Mouse (Mus musculus) myocyte (in vitro differentiated cells): ENCODE results near the gene Gm20388. TPM values are rescaled to one million over a fixed set of nuclear protein-coding genes. Genes with fewer than 3 reads are reported as not detected.
A peak's percentile ranks its signal among the peaks of the same experiment; 100 is the strongest.

Source experiments
- H3K27me3 ChIP-seq: one replicate; pipeline ENCODE4 v1.6.1; 2011; ENCODE audit not compliant: control insufficient read depth, insufficient read depth, insufficient read length
- H3K36me3 ChIP-seq: one replicate; pipeline ENCODE4 v1.6.1; 2011; ENCODE audit not compliant: control insufficient read depth, insufficient read depth
- H3K4me2 ChIP-seq: one replicate; pipeline ENCODE4 v1.6.1; 2011; ENCODE audit warnings: low read depth, control low read depth
- H3K4me3 ChIP-seq: one replicate; pipeline ENCODE4 v1.5.1; 2011; ENCODE audit warnings: mild to moderate bottlenecking, control low read depth, moderate library complexity
- H3K79me2 ChIP-seq: one replicate; pipeline ENCODE4 v1.6.1; 2011; ENCODE audit not compliant: control insufficient read depth, insufficient read depth
- H3ac ChIP-seq: one replicate; pipeline ENCODE4 v1.6.1; 2011; ENCODE audit not compliant: control insufficient read depth, insufficient read length
- CEBPB ChIP-seq: IDR thresholded peaks from 2 replicates; pipeline ENCODE4 v1.6.1; 2011; ENCODE audit warnings: mild to moderate bottlenecking, moderate library complexity; ENCODE audit not compliant: poor library complexity, insufficient read depth, severe bottlenecking
- E2F4 ChIP-seq: IDR thresholded peaks from one replicate; pipeline ENCODE4 v1.6.1; 2011; ENCODE audit warnings: mild to moderate bottlenecking, control low read depth, moderate library complexity; ENCODE audit not compliant: insufficient read depth
- MAX ChIP-seq: IDR thresholded peaks from one replicate; pipeline ENCODE4 v1.6.1; 2011; ENCODE audit warnings: low read depth, mild to moderate bottlenecking, control low read depth
- MYOD1 ChIP-seq, 3 experiments: IDR thresholded peaks; one replicate each; pipeline ENCODE4 v1.6.1; 2011; ENCODE audit warnings: control low read depth in 2 of 3, low read depth in 2 of 3, mild to moderate bottlenecking in 2 of 3, moderate library complexity in 1 of 3; ENCODE audit not compliant: insufficient read length in 2 of 3, control insufficient read depth in 1 of 3
- MYOG ChIP-seq, 3 experiments: IDR thresholded peaks; one replicate each; pipeline ENCODE4 v1.6.1; 2011; ENCODE audit warnings: control low read depth in 2 of 3, low read depth in 2 of 3, mild to moderate bottlenecking in 2 of 3; ENCODE audit not compliant: insufficient read length in 2 of 3, control insufficient read depth in 1 of 3, insufficient read depth in 1 of 3
- POLR2A ChIP-seq: IDR thresholded peaks from one replicate; pipeline ENCODE4 v1.6.1; 2011; ENCODE audit warnings: low read depth, mild to moderate bottlenecking, control low read depth, moderate library complexity; ENCODE audit not compliant: insufficient read length
- POLR2AphosphoS2 ChIP-seq: IDR thresholded peaks from one replicate; pipeline ENCODE4 v1.6.1; 2011; ENCODE audit warnings: low read depth, control low read depth; ENCODE audit not compliant: insufficient read length
- REST ChIP-seq: IDR thresholded peaks from one replicate; pipeline ENCODE4 v1.6.1; 2011; ENCODE audit warnings: mild to moderate bottlenecking, control low read depth, moderate library complexity; ENCODE audit not compliant: insufficient read depth, insufficient read length
- SRF ChIP-seq: IDR thresholded peaks from one replicate; pipeline ENCODE4 v1.6.1; 2011; ENCODE audit warnings: low read depth; ENCODE audit not compliant: control insufficient read depth, insufficient read length
- TCF12 ChIP-seq: IDR thresholded peaks from one replicate; pipeline ENCODE4 v1.6.1; 2011; ENCODE audit warnings: mild to moderate bottlenecking, control low read depth; ENCODE audit not compliant: poor library complexity, insufficient read depth, severe bottlenecking
- USF1 ChIP-seq: IDR thresholded peaks from one replicate; pipeline ENCODE4 v1.6.1; 2011; ENCODE audit warnings: low read depth, mild to moderate bottlenecking, control low read depth, moderate library complexity
- polyA plus RNA-seq: library from polyadenylated mRNA; unstranded; fragments of >200 nt; fragmentation: generic; extraction: Trizol; gene quantifications from one replicate; pipeline ENCODE4 v1.2.1, GENCODE M21; 2012; ENCODE audit warnings: missing spikeins

The Gm20388 gene
- polyA plus RNA-seq, 1 experiment, result 15.3 TPM

DNA sequence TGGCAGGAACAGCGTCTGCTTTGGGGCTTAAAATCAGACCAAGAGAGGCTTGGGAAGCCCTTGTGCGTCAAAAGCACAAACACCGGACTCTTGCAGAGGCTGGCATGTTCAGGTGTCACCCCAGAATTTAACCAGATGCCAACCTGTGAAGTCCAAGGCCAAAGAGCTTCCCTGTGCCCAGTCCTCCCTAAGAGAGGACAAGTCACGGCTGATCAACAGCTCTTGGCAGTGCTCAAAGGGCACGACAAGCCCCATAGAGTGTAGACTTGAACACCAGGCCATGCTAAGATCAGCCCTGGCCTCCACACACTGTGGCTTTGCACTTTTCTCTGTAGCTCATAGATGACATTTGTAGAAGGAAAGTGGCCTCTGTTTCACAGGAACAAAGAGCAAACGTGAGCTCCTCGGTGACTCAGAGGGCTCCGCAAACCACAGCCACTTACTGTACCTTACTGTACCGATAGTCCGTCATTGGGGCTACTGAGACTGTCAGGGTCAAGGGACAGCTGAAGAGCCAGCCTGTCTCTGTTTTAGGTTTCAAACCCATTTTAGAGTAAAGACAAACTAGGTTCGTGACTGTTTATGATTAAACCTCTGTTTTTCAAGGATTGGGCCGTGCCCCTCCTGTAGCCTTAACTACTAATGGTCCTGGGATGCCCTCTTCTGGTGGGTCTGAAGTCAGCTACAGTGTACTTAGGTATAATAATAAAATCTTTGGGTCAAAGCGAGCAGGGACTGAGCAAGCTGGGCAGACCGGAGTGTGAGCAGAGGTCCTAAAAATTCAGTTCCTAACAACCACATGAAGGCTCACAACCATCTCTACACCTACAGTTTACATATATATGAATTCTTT, 2022.3 kb downstream of the Gm20388 start:
- H3K79me2 ChIP-seq, result no peaks in the 10 kb centered on the region

DNA sequence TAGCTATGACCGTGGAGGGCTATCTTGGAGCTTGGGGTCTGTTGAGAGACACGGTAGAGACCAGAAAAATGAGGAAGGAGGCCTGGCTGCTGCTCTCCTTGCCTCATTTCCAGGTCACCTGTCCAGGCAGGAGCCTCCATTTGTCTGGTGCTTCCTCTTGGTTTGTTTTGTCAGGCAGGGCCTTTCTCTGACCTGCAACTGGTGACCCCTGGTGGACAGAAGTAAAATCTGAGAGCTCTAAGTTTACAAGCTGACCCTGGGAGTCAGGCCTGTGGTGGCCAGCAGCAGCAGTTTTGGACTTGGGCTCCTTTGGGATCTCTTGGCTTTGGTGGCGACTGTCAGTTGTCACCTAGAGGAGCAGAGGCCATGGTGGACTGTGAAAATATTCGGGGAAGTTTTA, 2023.9 kb downstream of the Gm20388 start:
- no peak overlapping the region for H3K4me2 ChIP-seq
- H3K79me2 ChIP-seq, result no peaks in the 10 kb centered on the region
- TF ChIP-seq SRF, result no peak
- no peak for TF ChIP-seq MYOD1 (IDR thresholded peaks at IDR 0.05; ENCODE audit: control insufficient read depth in 1 of 3, insufficient read length in 2 of 3, low read depth in 2 of 3)
- H3ac ChIP-seq, result no peak overlapping the region
- H3K27me3 ChIP-seq, result no peaks in the 10 kb centered on the region
- H3K4me3 ChIP-seq, result no peak overlapping the region
- no peaks in the 10 kb centered on the region for H3K36me3 ChIP-seq

More for the DNA sequence above, 2022.3 kb downstream of the Gm20388 start:
- no peak overlapping the region for H3ac ChIP-seq
- H3K4me2 ChIP-seq, result peak overlapping the region; percentile 1
- TF ChIP-seq MYOG (IDR thresholded peaks at IDR 0.05; ENCODE audit: control insufficient read depth in 1 of 3, insufficient read depth in 1 of 3, insufficient read length in 2 of 3, low read depth in 2 of 3) (no peak), USF1 (no peak), MYOD1 (IDR thresholded peaks at IDR 0.05; ENCODE audit: control insufficient read depth in 1 of 3, insufficient read length in 2 of 3, low read depth in 2 of 3) (no peak), SRF (no peak), MAX (no peak), POLR2AphosphoS2 (no peak), TCF12 (no peak), CEBPB (no peak)
- no peaks in the 10 kb centered on the region for H3K27me3 ChIP-seq
- no peak overlapping the region for H3K4me3 ChIP-seq
- H3K36me3 ChIP-seq, result no peaks in the 10 kb centered on the region

DNA sequence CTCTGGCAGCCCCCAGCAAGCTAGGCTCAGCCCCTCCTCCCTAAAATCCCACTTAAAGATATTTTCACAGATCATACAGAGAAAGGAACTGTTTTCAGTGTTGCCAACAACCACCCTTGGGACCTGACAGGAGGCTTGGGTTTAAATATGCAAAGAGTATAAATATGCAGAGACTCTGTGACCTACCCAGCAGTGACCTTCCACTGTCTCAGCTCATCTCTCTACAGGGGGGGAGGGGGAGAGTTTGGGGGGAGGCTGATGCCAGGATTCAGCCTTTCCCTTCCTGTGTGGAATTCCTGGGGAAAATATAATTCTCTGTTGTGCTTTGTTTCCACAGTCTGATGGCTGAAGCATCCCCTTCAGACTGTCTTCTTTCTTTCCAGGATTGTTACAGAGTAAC, 2024.3 kb downstream of the Gm20388 start:
- H3K79me2 ChIP-seq, result no peaks in the 10 kb centered on the region
- no peak overlapping the region for H3ac ChIP-seq
- TF ChIP-seq E2F4, result no peak
- TF ChIP-seq MYOD1 (IDR thresholded peaks at IDR 0.05; ENCODE audit: control insufficient read depth in 1 of 3, insufficient read length in 2 of 3, low read depth in 2 of 3), result no peak
- no peak for TF ChIP-seq MAX
- no peak for TF ChIP-seq POLR2AphosphoS2
- no peak for TF ChIP-seq SRF
- H3K36me3 ChIP-seq, result no peaks in the 10 kb centered on the region
- no peaks in the 10 kb centered on the region for H3K27me3 ChIP-seq
- no peak overlapping the region for H3K4me3 ChIP-seq
- no peak overlapping the region for H3K4me2 ChIP-seq

- Histone ChIP-seq H3K27me3 (no peaks in the 10 kb centered on the region), H3K4me2 (no peak overlapping the region), H3K79me2 (no peaks in the 10 kb centered on the region), H3K4me3 (no peak overlapping the region), H3K36me3 (no peaks in the 10 kb centered on the region), H3ac (no peak overlapping the region)
- TF ChIP-seq CEBPB, result no peak
- TF ChIP-seq MAX, result no peak
- TF ChIP-seq SRF, result no peak
- TF ChIP-seq E2F4, result no peak
- no peak for TF ChIP-seq POLR2A
- no peak for TF ChIP-seq MYOG (IDR thresholded peaks at IDR 0.05; ENCODE audit: control insufficient read depth in 1 of 3, insufficient read depth in 1 of 3, insufficient read length in 2 of 3, low read depth in 2 of 3)
Observed at GRCm38 (mm10) chr8:121935341-121936294, 2025.0 kb downstream of the Gm20388 start.

DNA sequence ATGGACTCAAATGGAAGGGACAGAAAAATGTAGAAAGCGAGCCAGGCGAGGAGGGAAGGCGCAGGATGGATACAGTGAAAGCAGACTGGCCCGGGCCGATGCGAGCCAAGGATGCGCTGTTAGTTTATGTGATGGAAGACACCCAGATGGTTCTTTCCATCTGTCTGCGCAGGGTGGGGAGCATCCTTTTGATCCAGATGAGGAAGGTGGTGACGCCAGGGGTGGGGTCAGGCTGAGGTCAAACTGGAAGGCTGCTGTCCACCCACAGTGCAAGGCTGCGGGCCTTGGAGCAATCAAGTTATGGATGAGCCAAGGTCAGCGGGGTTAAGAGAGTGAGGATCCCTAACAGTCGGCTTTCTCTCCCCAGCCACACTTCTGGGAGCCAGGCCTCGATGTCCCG, 2025.8 kb downstream of the Gm20388 start:
- no peak for TF ChIP-seq TCF12
- no peak for TF ChIP-seq MAX
- TF ChIP-seq REST, result no peak
- no peak for TF ChIP-seq POLR2A
- no peaks in the 10 kb centered on the region for H3K79me2 ChIP-seq
- no peak overlapping the region for H3ac ChIP-seq
- H3K4me2 ChIP-seq, result no peak overlapping the region
- H3K4me3 ChIP-seq, result no peak overlapping the region
- no peaks in the 10 kb centered on the region for H3K27me3 ChIP-seq
- H3K36me3 ChIP-seq, result no peaks in the 10 kb centered on the region
